Mouse (Mus musculus) brain, embryonic 14.5 days (tissue): ENCODE measurements at regions not wholly inside any gene's neighbourhood (a gene's known extent, or its start where the extent isn't known, plus 50 kb on each side); places are given as distances from the start of the nearest gene placed in this dataset.

ENCODE experiments used
- CTCF ChIP-seq: fragments of 200-500 bp; IDR thresholded peaks from 2 replicates; pipeline ENCODE4 v1.5.1; 2012; ENCODE audit warnings: inconsistent platforms, mild to moderate bottlenecking, moderate library complexity, borderline replicate concordance; ENCODE audit not compliant: insufficient read depth, insufficient read length; ENCODE audit errors: extremely low read depth
- POLR2A ChIP-seq: fragments of 200-500 bp; IDR thresholded peaks from 2 replicates; pipeline ENCODE4 v1.6.1; 2012; ENCODE audit warnings: mild to moderate bottlenecking, inconsistent platforms, borderline replicate concordance; ENCODE audit not compliant: poor library complexity, insufficient read depth, insufficient read length, severe bottlenecking; ENCODE audit errors: extremely low read depth

GRCm38 (mm10) chr10:15586081-15586480 lies 868.1 kb upstream of the Gje1 start:
- TF ChIP-seq CTCF (no peak), POLR2A (no peak)
